Mouse (Mus musculus) liver, postnatal 0 days (tissue): ENCODE measurements around the gene Ctnnd1. TPM values are rescaled to one million over a fixed set of nuclear protein-coding genes. Genes with fewer than 3 reads are reported as not detected.

Experiments used
- ATAC-seq: fragments of 200-750 bp; cut with Nextera tagmentation; 2 replicates; pipeline ENCODE4 v1.8.0; 2017; ENCODE audit warnings: mild to moderate bottlenecking, moderate library complexity
- DNase-seq: peaks from one replicate; pipeline ENCODE4 v3.0.0-alpha.2; 2016
- H3K27ac ChIP-seq: fragments of 300-500 bp; sonication (generic); 2 replicates; pipeline ENCODE4 v1.5.1; 2014; ENCODE audit warnings: antibody characterized with exemption, moderate library complexity, mild to moderate bottlenecking, low read depth
- H3K27me3 ChIP-seq: fragments of 300-500 bp; sonication (generic); 2 replicates; pipeline ENCODE4 v1.6.1; 2014; ENCODE audit warnings: low read length, control low read depth, mixed read lengths; ENCODE audit not compliant: insufficient read depth
- H3K36me3 ChIP-seq: fragments of 300-500 bp; sonication (generic); replicated peaks from 2 replicates; pipeline ENCODE4 v1.6.1; 2014; ENCODE audit warnings: mild to moderate bottlenecking, control low read depth, low read length, moderate library complexity, mixed read lengths; ENCODE audit not compliant: insufficient read depth
- H3K4me1 ChIP-seq: fragments of 300-500 bp; sonication (generic); 2 replicates; pipeline ENCODE4 v1.6.1; 2014; ENCODE audit warnings: antibody characterized with exemption, mild to moderate bottlenecking, control low read depth; ENCODE audit not compliant: insufficient read depth
- H3K4me2 ChIP-seq: fragments of 300-500 bp; sonication (generic); 2 replicates; pipeline ENCODE4 v1.6.1; 2014; ENCODE audit warnings: low read depth, mild to moderate bottlenecking, low read length, moderate library complexity, mixed read lengths
- H3K4me3 ChIP-seq: fragments of 300-500 bp; sonication (generic); 2 replicates; pipeline ENCODE4 v1.5.1; 2014; ENCODE audit warnings: low read depth, low read length
- H3K9ac ChIP-seq: fragments of 300-500 bp; sonication (generic); replicated peaks from 2 replicates; pipeline ENCODE4 v1.6.1; 2014; ENCODE audit warnings: mild to moderate bottlenecking, moderate library complexity
- H3K9me3 ChIP-seq: fragments of 300-500 bp; sonication (generic); 2 replicates; pipeline ENCODE4 v1.6.1; 2016; ENCODE audit warnings: mild to moderate bottlenecking, control low read depth, low read length, mixed read lengths
- CTCF ChIP-seq: sonication (generic); IDR thresholded peaks from 2 replicates; pipeline ENCODE4 v1.5.1; 2016; ENCODE audit warnings: antibody characterized with exemption, low read depth
- EP300 ChIP-seq: IDR thresholded peaks from 2 replicates; pipeline ENCODE4 v1.6.1; 2016; ENCODE audit warnings: antibody characterized with exemption, low read depth, mild to moderate bottlenecking
- WGBS: fragments of 180-500 bp; shearing (Covaris S2); extraction: QIAGEN DNeasy Blood & Tissue Kit; methylation state at CpG from one replicate; pipeline ENCODE4 v1.1.7; 2014; ENCODE audit not compliant: insufficient replicate concordance; 5-methylcytosine and 5-hydroxymethylcytosine counted together
- polyA plus RNA-seq: library from polyadenylated mRNA; unstranded; fragments of >200 nt; fragmentation: Nextera tagmentation; extraction: Ambion mirVana; gene quantifications from 2 replicates; pipeline ENCODE4 v1.2.1, GENCODE M21; 2015

Gene Ctnnd1
- polyA plus RNA-seq, 1 experiment from 2014 or later, result 9.0 TPM

GRCm38 (mm10) chr2:84669828-84670568, 19.4 kb upstream of the Ctnnd1 start:
- 2% methylated on average over 39 of the region's 39 CpGs for WGBS
- peak; percentile 56 for DNase-seq
- Histone ChIP-seq H3K36me3 (peaks cover 19% of the 10 kb centered on the region), H3K27ac (peak overlapping the region; percentile 74), H3K4me1 (peaks cover 12% of the 10 kb centered on the region), H3K4me2 (peak overlapping the region; percentile 88), H3K4me3 (peak overlapping the region; percentile 77), H3K27me3 (no peaks in the 10 kb centered on the region), H3K9ac (peak overlapping the region; percentile 76), H3K9me3 (no peaks in the 10 kb centered on the region)
- peak; percentile 75 for ATAC-seq
- no peak for TF ChIP-seq EP300
- no peak for TF ChIP-seq CTCF

GRCm38 (mm10) chr2:84666081-84666480, 15.5 kb upstream of the Ctnnd1 start:
- H3K27me3 ChIP-seq, result no peaks in the 10 kb centered on the region
- H3K4me2 ChIP-seq, result no peak overlapping the region
- H3K4me3 ChIP-seq, result no peak overlapping the region
- ATAC-seq, result no peak
- DNase-seq, result no peak
- H3K36me3 ChIP-seq, result no peaks in the 10 kb centered on the region
- peaks cover 12% of the 10 kb centered on the region for H3K4me1 ChIP-seq
- TF ChIP-seq EP300 (no peak), CTCF (no peak)
- peak overlapping the region; percentile 11; the same call in 1 of the 2 replicates for H3K27ac ChIP-seq
- WGBS, result 55% methylated on average over 12 of the region's 12 CpGs
- no peak overlapping the region for H3K9ac ChIP-seq
- H3K9me3 ChIP-seq, result no peaks in the 10 kb centered on the region; the same call in 1 of the 2 replicates

- no peak overlapping the region for H3K9ac ChIP-seq
- no peak for ATAC-seq
- H3K4me2 ChIP-seq, result no peak overlapping the region
- no peaks in the 10 kb centered on the region for H3K27me3 ChIP-seq
- DNase-seq, result peak; percentile 74
- no peak overlapping the region for H3K27ac ChIP-seq
- H3K4me1 ChIP-seq, result peaks cover 4% of the 10 kb centered on the region; the same call in 1 of the 2 replicates
- no peaks in the 10 kb centered on the region; the same call in 1 of the 2 replicates for H3K9me3 ChIP-seq
- no peaks in the 10 kb centered on the region for H3K36me3 ChIP-seq
- no peak overlapping the region for H3K4me3 ChIP-seq
- 24% methylated on average over 2 of the region's 2 CpGs for WGBS
- no peak for TF ChIP-seq EP300
- TF ChIP-seq CTCF, result peak; percentile 75
These were observed 12.3 kb upstream of the Ctnnd1 start for GRCm38 (mm10) chr2:84662866-84663265.

GRCm38 (mm10) chr2:84660253-84660652, 9.7 kb upstream of the Ctnnd1 start:
- peak; percentile 49 for DNase-seq
- no peak for TF ChIP-seq EP300
- peak; percentile 84 for TF ChIP-seq CTCF

GRCm38 (mm10) chr2:84658806-84659205, 8.2 kb upstream of the Ctnnd1 start, which contains the start of gene Btbd18:
Btbd18 (plus strand) TSS chr2:84659079.
- Histone ChIP-seq H3K4me3 (no peak within 1 kb of the TSS), H3K9ac (no peak within 1 kb of the TSS), H3K9me3 (no peaks in the 10 kb centered on the region; the same call in 1 of the 2 replicates), H3K4me1 (peaks cover 4% of the 10 kb centered on the region; the same call in 1 of the 2 replicates), H3K4me2 (no peak within 1 kb of the TSS), H3K27ac (peak within 1 kb of the TSS; percentile 81), H3K27me3 (no peaks in the 10 kb centered on the region), H3K36me3 (no peaks in the 10 kb centered on the region)
- 91% methylated on average over 32 of the region's 32 CpGs for WGBS
- TF ChIP-seq CTCF (no peak), EP300 (no peak)
- ATAC-seq (no peak), DNase-seq (no peak)

More at GRCm38 (mm10) chr2:84660253-84660652, 9.7 kb upstream of the Ctnnd1 start:
- Histone ChIP-seq H3K9me3 (no peaks in the 10 kb centered on the region; the same call in 1 of the 2 replicates), H3K4me3 (no peak overlapping the region), H3K27ac (peak overlapping the region; percentile 81), H3K4me1 (peaks cover 4% of the 10 kb centered on the region; the same call in 1 of the 2 replicates), H3K4me2 (no peak overlapping the region), H3K36me3 (no peaks in the 10 kb centered on the region), H3K27me3 (no peaks in the 10 kb centered on the region), H3K9ac (no peak overlapping the region)
- ATAC-seq, result peak; percentile 94
- WGBS, result 40% methylated on average over 3 of the region's 3 CpGs

- no peak overlapping the region for H3K9ac ChIP-seq
- ATAC-seq (no peak), DNase-seq (no peak)
- H3K9me3 ChIP-seq, result no peaks in the 10 kb centered on the region
- no peak for TF ChIP-seq EP300
- no peak for TF ChIP-seq CTCF
- no peak overlapping the region for H3K4me3 ChIP-seq
- peaks cover 9% of the 10 kb centered on the region; the same call in 1 of the 2 replicates for H3K4me1 ChIP-seq
- H3K27me3 ChIP-seq, result no peaks in the 10 kb centered on the region
- WGBS, result 21% methylated on average over 1 of the region's 1 CpGs
- H3K36me3 ChIP-seq, result no peaks in the 10 kb centered on the region
- H3K27ac ChIP-seq, result no peak overlapping the region
- no peak overlapping the region for H3K4me2 ChIP-seq
These were observed 5.3 kb upstream of the Ctnnd1 start for GRCm38 (mm10) chr2:84655864-84656263.
